Mouse (Mus musculus) central nervous system, embryonic 14 days (tissue): Measurements from ENCODE around the gene Morc2b. TPM values are rescaled to one million over a fixed set of nuclear protein-coding genes. Genes with fewer than 3 reads are reported as not detected.

Experiments used
- polyA plus RNA-seq: library from polyadenylated mRNA; depleted of rRNA; stranded (reverse); fragments of >200 nt; gene quantifications from 2 replicates; pipeline ENCODE4 v1.2.3, GENCODE M21; 2012; rRNA removed

The Morc2b gene
- polyA plus RNA-seq: 0.33 TPM in 2 replicates

DNA sequence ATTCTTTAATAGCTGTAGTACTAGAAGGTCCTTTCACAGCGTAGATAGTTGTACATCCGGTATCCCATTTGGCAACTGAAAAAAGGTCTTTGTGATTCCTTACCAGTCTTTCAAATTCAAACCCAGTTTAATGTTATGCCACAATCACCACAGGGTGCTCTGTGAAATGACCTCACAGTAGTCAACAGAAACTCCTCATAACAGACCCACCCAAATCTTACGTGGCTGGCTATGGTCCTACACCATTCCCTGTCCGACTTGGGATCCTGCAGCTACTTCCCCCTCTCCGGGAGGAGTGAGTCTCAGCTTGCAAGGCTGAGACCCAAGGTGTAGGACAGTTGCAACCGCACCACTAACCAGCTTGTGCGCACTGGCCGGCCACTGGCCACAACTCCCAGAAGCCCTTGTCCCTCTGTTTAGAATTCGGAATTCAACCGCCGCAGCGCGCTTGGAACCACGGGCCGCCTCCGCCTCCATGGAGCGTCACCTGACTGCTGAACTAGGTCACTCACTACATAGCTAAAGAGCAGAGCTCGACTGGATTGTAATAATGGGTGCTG is at the start of gene Morc2b:
Morc2b (minus strand) TSS at position 423 of the 560 bp plus-strand sequence.

DNA sequence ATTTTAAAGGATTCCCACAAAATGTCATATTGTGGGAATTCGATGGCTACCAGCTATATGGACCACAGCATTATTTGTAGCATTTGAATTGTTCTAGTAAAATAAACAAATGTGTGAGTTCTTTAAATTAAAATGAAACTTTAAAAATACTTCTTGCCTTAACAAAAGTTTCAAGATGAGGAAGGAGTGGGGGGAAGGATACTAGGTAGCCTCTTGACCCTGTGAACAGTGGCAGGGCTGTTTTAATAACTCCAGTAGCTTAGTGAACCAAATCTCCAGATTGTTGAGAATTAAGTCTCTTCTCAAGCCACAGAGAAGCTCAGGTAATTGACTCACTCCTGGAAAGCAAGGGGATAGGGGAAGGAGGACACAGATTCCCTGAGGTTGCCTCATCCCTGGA is 28.7 kb upstream of the Morc2b start, which contains the start of gene Olfr55:
Olfr55 (plus strand) TSS at position 301 of the 400 bp plus-strand sequence.

DNA sequence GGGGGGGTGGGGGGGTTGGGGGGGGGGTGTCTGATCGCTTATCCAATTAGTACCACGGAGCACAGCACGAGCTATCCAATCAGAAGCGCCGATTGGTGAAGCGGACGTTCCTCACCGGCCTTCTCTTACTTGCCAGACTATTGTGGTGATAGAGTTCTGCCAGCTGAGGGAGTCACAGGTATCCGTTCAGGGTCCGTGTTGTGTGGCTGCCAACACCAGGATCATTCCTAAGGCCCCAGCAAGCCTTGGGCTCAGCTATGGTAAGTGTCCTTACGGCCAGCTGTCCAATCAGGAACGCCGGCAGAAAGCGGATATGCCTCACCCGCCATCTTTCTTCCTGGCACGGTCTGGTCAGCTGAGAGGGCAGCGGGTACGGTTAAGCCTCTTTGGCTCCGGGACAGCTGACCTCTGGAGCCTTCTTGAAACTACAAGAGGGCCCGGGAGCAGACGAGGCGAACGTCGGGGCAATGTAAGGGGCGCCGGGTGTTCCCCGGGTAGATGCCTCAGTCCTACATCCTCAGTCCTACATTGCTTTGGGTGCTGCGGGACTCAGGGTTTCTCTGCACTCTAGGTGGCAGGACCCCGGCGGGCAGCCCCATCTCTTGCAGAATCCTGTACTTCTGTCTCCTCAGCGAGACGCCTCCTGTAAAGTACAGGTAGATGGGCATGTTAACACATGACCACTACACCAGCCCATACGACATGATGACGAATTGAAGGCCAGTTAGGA is 50.1 kb downstream of the Morc2b start, which contains the start of gene Zfp563:
Zfp563 (plus strand) TSS at position 91 of the 730 bp plus-strand sequence.

DNA sequence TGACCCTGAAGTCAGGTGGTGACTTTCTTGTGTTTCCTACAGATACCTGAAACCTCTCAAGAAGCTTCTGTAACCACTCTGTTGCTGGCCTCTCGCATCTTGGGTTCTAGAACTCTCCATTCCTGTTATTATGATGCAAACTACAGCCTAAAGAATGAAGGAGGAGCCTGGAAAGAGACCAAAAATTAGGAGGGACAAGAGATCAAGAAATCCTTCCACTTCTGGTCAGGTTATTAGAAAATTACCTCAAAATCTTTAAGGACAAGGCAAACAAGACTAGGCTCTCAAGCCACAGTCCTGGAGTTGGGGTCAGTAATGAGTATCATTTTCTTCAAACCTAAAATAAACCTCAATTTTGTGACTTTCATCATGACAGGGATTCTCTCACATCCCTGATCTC is 71.5 kb downstream of the Morc2b start, which contains the start of gene 4921501E09Rik:
4921501E09Rik (minus strand) TSS at position 101 of the 400 bp plus-strand sequence.

Other genes with a start within 250 kb of the Morc2b start
- 5.0 and 5.1 TPM in 2 replicates for gene Zfp870, start 248.0 kb downstream of the Morc2b start, polyA plus RNA-seq
- 0.04 and 0.09 TPM in 2 replicates for gene Cyp4f14, start 222.3 kb downstream of the Morc2b start, polyA plus RNA-seq
- 14.2 and 15.9 TPM in 2 replicates for gene Cyp4f13, start 192.3 kb downstream of the Morc2b start, polyA plus RNA-seq
- gene Zfp472, start 173.9 kb downstream of the Morc2b start, polyA plus RNA-seq: 4.5 and 4.8 TPM in 2 replicates
- gene Zfp952, start 146.6 kb downstream of the Morc2b start, polyA plus RNA-seq: 12.8 TPM in 2 replicates
- 12.1 and 13.0 TPM in 2 replicates for gene Zfp763, start 106.3 kb downstream of the Morc2b start, polyA plus RNA-seq
- not detected in 2 replicates for gene 4921501E09Rik, start 71.6 kb downstream of the Morc2b start, polyA plus RNA-seq
- 11.9 and 14.4 TPM in 2 replicates for gene Zfp563, start 50.4 kb downstream of the Morc2b start, polyA plus RNA-seq
- gene Olfr55, start 28.8 kb upstream of the Morc2b start, polyA plus RNA-seq: not detected in 2 replicates
- gene Olfr239, start 51.6 kb upstream of the Morc2b start, polyA plus RNA-seq: not detected in 2 replicates
- gene Olfr1564, start 82.0 kb upstream of the Morc2b start, polyA plus RNA-seq: 0.32 and 0.38 TPM in 2 replicates
- gene Zfp955a, start 115.5 kb upstream of the Morc2b start, polyA plus RNA-seq: 9.1 and 9.6 TPM in 2 replicates
- gene Olfr63, start 125.0 kb upstream of the Morc2b start, polyA plus RNA-seq: not detected in 2 replicates
- 11.1 and 11.2 TPM in 2 replicates for gene Zfp955b, start 149.9 kb upstream of the Morc2b start, polyA plus RNA-seq
- gene Zfp81, start 219.2 kb upstream of the Morc2b start, polyA plus RNA-seq: 14.8 and 18.2 TPM in 2 replicates